Mouse (Mus musculus) liver, postnatal 0 days (tissue): Measurements from ENCODE around the gene Tph1.

ENCODE experiments used
- CTCF ChIP-seq: sonication (generic); IDR thresholded peaks from 2 replicates; pipeline ENCODE4 v1.5.1; 2016; ENCODE audit warnings: antibody characterized with exemption, low read depth
- EP300 ChIP-seq: IDR thresholded peaks from 2 replicates; pipeline ENCODE4 v1.6.1; 2016; ENCODE audit warnings: antibody characterized with exemption, low read depth, mild to moderate bottlenecking

DNA sequence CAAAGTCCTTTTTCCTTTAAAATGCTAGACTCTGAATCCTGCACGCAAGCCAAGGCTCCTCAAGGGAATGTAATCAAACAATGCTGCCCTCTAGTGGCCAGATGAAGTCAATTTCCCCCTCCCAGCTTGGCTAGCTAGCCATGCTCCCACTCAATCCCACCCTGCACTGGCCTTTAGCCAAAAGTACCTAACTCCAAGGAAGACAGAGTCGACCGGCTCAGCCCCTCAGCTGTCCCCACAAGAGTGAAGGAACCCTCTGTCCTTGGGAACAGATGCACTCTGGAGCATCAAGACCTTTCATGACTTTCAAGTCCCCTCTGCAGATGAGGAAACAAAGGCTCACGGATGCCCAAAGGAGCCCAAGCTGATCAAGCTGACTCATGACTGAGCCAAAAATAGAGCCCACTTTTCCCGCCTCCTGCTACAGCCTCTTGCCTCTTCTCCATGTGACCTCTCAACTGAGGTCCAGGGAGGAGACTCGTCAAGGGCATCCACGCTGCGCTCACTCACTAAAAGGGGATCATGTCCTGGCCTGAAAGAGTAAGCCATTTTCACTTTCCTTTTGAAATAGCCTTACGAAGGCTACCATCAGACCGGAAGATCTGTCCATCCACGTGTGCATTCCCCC is 64.8 kb downstream of the Tph1 start:
- peak; percentile 80 for TF ChIP-seq CTCF
- TF ChIP-seq EP300, result no peak
